Mouse (Mus musculus) left cerebral cortex, postnatal 4 days (tissue): ENCODE measurements around the gene Gm49387. TPM values are rescaled to one million over a fixed set of nuclear protein-coding genes. Genes with fewer than 3 reads are reported as not detected.

ENCODE experiments used
- DNase-seq: peaks from one replicate; pipeline ENCODE4 v3.0.0-alpha.2; 2022
- intact Hi-C: fragments of 180-260 bp; cut with DNase I; formaldehyde crosslinking; loops from one replicate; pipeline ENCODE4 v1.15.1; 2025
- total RNA-seq, 2 experiments: library from RNA; stranded (reverse); gene quantifications; 2 replicates each; pipeline ENCODE4 v1.2.3; 2021

The Gm49387 gene
- total RNA-seq = not detected

GRCm38 (mm10) chr14:31640346-31640889, at the start of gene Gm49387:
TSS of gene Gm49387 (minus strand) at chr14:31640878.
- intact Hi-C loops = no loop called here
- peak; percentile 41 for DNase-seq

- intact Hi-C loops = no loop called here
- no peak for DNase-seq
Measured at GRCm38 (mm10) chr14:31686231-31686630, 45.6 kb upstream of the Gm49387 start.

GRCm38 (mm10) chr14:31685680-31686079, 45.0 kb upstream of the Gm49387 start:
- intact Hi-C loops = no loop called here
- no peak for DNase-seq

- DNase-seq = no peak
- intact Hi-C loops = no loop called here
Measured at GRCm38 (mm10) chr14:31684343-31685040, 43.8 kb upstream of the Gm49387 start.

GRCm38 (mm10) chr14:31683610-31684009, 42.9 kb upstream of the Gm49387 start:
- intact Hi-C loops = no loop called here
- no peak for DNase-seq

- DNase-seq = no peak
- intact Hi-C loops = no loop called here
Measured at GRCm38 (mm10) chr14:31681931-31682555, 41.4 kb upstream of the Gm49387 start.

GRCm38 (mm10) chr14:31681291-31681690, 40.6 kb upstream of the Gm49387 start:
- intact Hi-C loops = no loop called here

GRCm38 (mm10) chr14:31680656-31681055, 40.0 kb upstream of the Gm49387 start:
- intact Hi-C loops = no loop called here
- DNase-seq = no peak

More at GRCm38 (mm10) chr14:31681291-31681690, 40.6 kb upstream of the Gm49387 start:
- no peak for DNase-seq

GRCm38 (mm10) chr14:31671635-31672320, 31.1 kb upstream of the Gm49387 start:
- intact Hi-C loops = no loop called here
- no peak for DNase-seq

GRCm38 (mm10) chr14:31669642-31670490, 29.2 kb upstream of the Gm49387 start:
- intact Hi-C loops = no loop called here
- DNase-seq = peak; percentile 23

GRCm38 (mm10) chr14:31669161-31669611, 28.5 kb upstream of the Gm49387 start:
- intact Hi-C loops = no loop called here
- peak; percentile 51 for DNase-seq

- intact Hi-C loops = no loop called here
- DNase-seq = no peak
Measured at GRCm38 (mm10) chr14:31668326-31668725, 27.6 kb upstream of the Gm49387 start.

- no peak for DNase-seq
- intact Hi-C loops = no loop called here
Measured at GRCm38 (mm10) chr14:31667741-31668140, 27.1 kb upstream of the Gm49387 start.

GRCm38 (mm10) chr14:31666931-31667705, 26.4 kb upstream of the Gm49387 start:
- DNase-seq = no peak
- intact Hi-C loops = no loop called here

- no peak for DNase-seq
- intact Hi-C loops = no loop called here
Measured at GRCm38 (mm10) chr14:31665566-31665940, 24.9 kb upstream of the Gm49387 start.

GRCm38 (mm10) chr14:31664903-31665565, 24.4 kb upstream of the Gm49387 start:
- no peak for DNase-seq
- intact Hi-C loops = no loop called here

GRCm38 (mm10) chr14:31664100-31664902, 23.6 kb upstream of the Gm49387 start:
- peak; percentile 30 for DNase-seq
- intact Hi-C loops = no loop called here

GRCm38 (mm10) chr14:31663376-31664099, 22.9 kb upstream of the Gm49387 start:
- intact Hi-C loops = no loop called here
- DNase-seq = no peak
